Mouse (Mus musculus): Measurements from ENCODE around the gene Galk1. TPM values are rescaled to one million over a fixed set of nuclear protein-coding genes. Genes with fewer than 3 reads are reported as not detected.

Galk1 gene
- polyA plus RNA-seq, 1 experiment from 2014 or later: 65.5 TPM

Other genes starting within 250 kb of the Galk1 start
- gene Tmem94, start 247.3 kb downstream of the Galk1 start, polyA plus RNA-seq (2015; fragmentation: Nextera tagmentation; extraction: Ambion mirVana): 30.9 TPM in 2 replicates
- gene Caskin2, start 199.1 kb downstream of the Galk1 start, polyA plus RNA-seq (2015; fragmentation: Nextera tagmentation; extraction: Ambion mirVana): 11.6 and 11.8 TPM in 2 replicates
- gene Tsen54, start 198.0 kb downstream of the Galk1 start, polyA plus RNA-seq (2015; fragmentation: Nextera tagmentation; extraction: Ambion mirVana): 24.5 and 25.4 TPM in 2 replicates
- 1.00 and 2.2 TPM in 2 replicates for gene Llgl2, start 188.7 kb downstream of the Galk1 start, polyA plus RNA-seq (2015; fragmentation: Nextera tagmentation; extraction: Ambion mirVana)
- not detected in 2 replicates for gene Myo15b, start 154.3 kb downstream of the Galk1 start, polyA plus RNA-seq (2015; fragmentation: Nextera tagmentation; extraction: Ambion mirVana)
- 2.0 and 2.7 TPM in 2 replicates for gene Smim5, start 112.8 kb downstream of the Galk1 start, polyA plus RNA-seq (2015; fragmentation: Nextera tagmentation; extraction: Ambion mirVana)
- gene Smim6, start 100.7 kb downstream of the Galk1 start, polyA plus RNA-seq (2015; fragmentation: Nextera tagmentation; extraction: Ambion mirVana): 0.88 and 1.0 TPM in 2 replicates
- gene Sap30bp, start 79.4 kb downstream of the Galk1 start, polyA plus RNA-seq (2015; fragmentation: Nextera tagmentation; extraction: Ambion mirVana): 49.9 and 55.3 TPM in 2 replicates
- gene Recql5, start 79.2 kb downstream of the Galk1 start, polyA plus RNA-seq (2015; fragmentation: Nextera tagmentation; extraction: Ambion mirVana): 25.0 and 25.9 TPM in 2 replicates
- 0.88 and 1.3 TPM in 2 replicates for gene Itgb4, start 38.0 kb downstream of the Galk1 start, polyA plus RNA-seq (2015; fragmentation: Nextera tagmentation; extraction: Ambion mirVana)
- 2,444 and 2,571 TPM in 2 replicates for gene H3f3b, start 15.2 kb upstream of the Galk1 start, polyA plus RNA-seq (2015; fragmentation: Nextera tagmentation; extraction: Ambion mirVana)
- gene Unk, start 17.6 kb upstream of the Galk1 start, polyA plus RNA-seq (2015; fragmentation: Nextera tagmentation; extraction: Ambion mirVana): 33.8 and 37.1 TPM in 2 replicates
- gene Unc13d, start 65.2 kb upstream of the Galk1 start, polyA plus RNA-seq (2015; fragmentation: Nextera tagmentation; extraction: Ambion mirVana): 1.5 and 2.0 TPM in 2 replicates
- gene Wbp2, start 74.3 kb upstream of the Galk1 start, polyA plus RNA-seq (2015; fragmentation: Nextera tagmentation; extraction: Ambion mirVana): 129 and 133 TPM in 2 replicates
- 3.9 and 4.5 TPM in 2 replicates for gene Trim47, start 114.5 kb upstream of the Galk1 start, polyA plus RNA-seq (2015; fragmentation: Nextera tagmentation; extraction: Ambion mirVana)
- 1.9 and 2.3 TPM in 2 replicates for gene Trim65, start 118.4 kb upstream of the Galk1 start, polyA plus RNA-seq (2015; fragmentation: Nextera tagmentation; extraction: Ambion mirVana)
- gene Mrpl38, start 126.1 kb upstream of the Galk1 start, polyA plus RNA-seq (2015; fragmentation: Nextera tagmentation; extraction: Ambion mirVana): 76.4 and 78.2 TPM in 2 replicates
- 64.4 and 69.5 TPM in 2 replicates for gene Fbf1, start 155.4 kb upstream of the Galk1 start, polyA plus RNA-seq (2015; fragmentation: Nextera tagmentation; extraction: Ambion mirVana)
- gene Ten1, start 186.1 kb upstream of the Galk1 start, polyA plus RNA-seq (2015; fragmentation: Nextera tagmentation; extraction: Ambion mirVana): 87.7 and 91.7 TPM in 2 replicates
- gene Acox1, start 186.3 kb upstream of the Galk1 start, polyA plus RNA-seq (2015; fragmentation: Nextera tagmentation; extraction: Ambion mirVana): 53.2 and 54.6 TPM in 2 replicates
- gene Evpl, start 225.4 kb upstream of the Galk1 start, polyA plus RNA-seq (2015; fragmentation: Nextera tagmentation; extraction: Ambion mirVana): 0.35 and 0.43 TPM in 2 replicates

Measured in hindbrain, embryonic 13.5 days (tissue).